Mouse (Mus musculus) intestine, embryonic 14.5 days (tissue): ENCODE measurements around the gene Lrrc56. TPM values are rescaled to one million over a fixed set of nuclear protein-coding genes. Genes with fewer than 3 reads are reported as not detected.
A peak's percentile ranks its signal among the peaks of the same experiment; 100 is the strongest.

ENCODE experiments used
- microRNA counts: library from miRNA; unstranded; fragments of <30 nt; microRNA quantifications from one replicate; lab custom pipeline; 2016
- microRNA-seq: library from miRNA; unstranded; fragments of <30 nt; microRNA quantifications from one replicate; pipeline ENCODE4, GENCODE M21; 2016
- polyA plus RNA-seq: library from polyadenylated mRNA; unstranded; fragments of >200 nt; fragmentation: Nextera tagmentation; extraction: Ambion mirVana; gene quantifications from 2 replicates; pipeline ENCODE4 v1.2.1, GENCODE M21; 2014

Gene Lrrc56
- polyA plus RNA-seq, 1 experiment from 2014 or later, result 3.9 TPM

MicroRNAs encoded within 50 kb of the gene (microRNA counts, 519-probe panel; counts per million panel counts)
- 4,367 counts per million, percentile 70 among the panel's probes with 10 or more counts for microRNA mmu-miR-210 (lab: Ali Mortazavi, UCI)

Small RNAs within 50 kb of the gene (microRNA-seq; reads per million reads assigned to microRNA genes)
- gene Mir210, result 846 reads per million, percentile 77 among the genes with 10 or more reads in this experiment

Other genes starting within 250 kb of the Lrrc56 start
- gene Ifitm5, start 243.9 kb upstream of the Lrrc56 start, polyA plus RNA-seq, result 0.94 and 2.3 TPM in 2 replicates
- gene Gm45717, start 238.2 kb upstream of the Lrrc56 start, polyA plus RNA-seq, result 0.81 TPM in 1 of 2 replicates, not detected in the other
- gene Ifitm2, start 238.2 kb upstream of the Lrrc56 start, polyA plus RNA-seq, result 1,598 and 1,676 TPM in 2 replicates
- 198 and 221 TPM in 2 replicates for gene Ifitm1, start 226.9 kb upstream of the Lrrc56 start, polyA plus RNA-seq
- gene Ifitm3, start 183.4 kb upstream of the Lrrc56 start, polyA plus RNA-seq, result 295 and 303 TPM in 2 replicates
- 0.78 and 1.2 TPM in 2 replicates for gene Ifitm6, start 176.2 kb upstream of the Lrrc56 start, polyA plus RNA-seq
- gene Gm17387, start 165.0 kb upstream of the Lrrc56 start, polyA plus RNA-seq, result not detected in 2 replicates
- gene B4galnt4, start 133.1 kb upstream of the Lrrc56 start, polyA plus RNA-seq, result 9.2 and 13.6 TPM in 2 replicates
- gene Pkp3, start 115.9 kb upstream of the Lrrc56 start, polyA plus RNA-seq, result 11.6 and 14.7 TPM in 2 replicates
- 10.6 and 11.2 TPM in 2 replicates for gene Sigirr, start 93.6 kb upstream of the Lrrc56 start, polyA plus RNA-seq
- gene Ano9, start 76.4 kb upstream of the Lrrc56 start, polyA plus RNA-seq, result 18.5 and 20.3 TPM in 2 replicates
- gene Ptdss2, start 71.8 kb upstream of the Lrrc56 start, polyA plus RNA-seq, result 62.6 and 63.9 TPM in 2 replicates
- gene Rnh1, start 21.3 kb upstream of the Lrrc56 start, polyA plus RNA-seq, result 121 and 123 TPM in 2 replicates
- 72.6 and 96.6 TPM in 2 replicates for gene Hras, start 152 bp upstream of the Lrrc56 start, polyA plus RNA-seq
- 2.7 and 2.8 TPM in 2 replicates for gene Lmntd2, start 19.9 kb downstream of the Lrrc56 start, polyA plus RNA-seq
- 60.3 and 61.4 TPM in 2 replicates for gene Rassf7, start 21.7 kb downstream of the Lrrc56 start, polyA plus RNA-seq
- 73.3 and 80.7 TPM in 2 replicates for gene Phrf1, start 34.6 kb downstream of the Lrrc56 start, polyA plus RNA-seq
- 2.7 and 3.1 TPM in 2 replicates for gene Irf7, start 72.3 kb downstream of the Lrrc56 start, polyA plus RNA-seq
- 31.9 and 36.8 TPM in 2 replicates for gene Cdhr5, start 82.6 kb downstream of the Lrrc56 start, polyA plus RNA-seq
- 136 and 201 TPM in 2 replicates for gene Sct, start 85.0 kb downstream of the Lrrc56 start, polyA plus RNA-seq
- gene Drd4, start 97.8 kb downstream of the Lrrc56 start, polyA plus RNA-seq, result 0.39 and 0.93 TPM in 2 replicates
- 86.2 and 90.9 TPM in 2 replicates for gene Deaf1, start 133.5 kb downstream of the Lrrc56 start, polyA plus RNA-seq
- 23.1 and 27.0 TPM in 2 replicates for gene Tmem80, start 133.6 kb downstream of the Lrrc56 start, polyA plus RNA-seq
- gene Eps8l2, start 144.7 kb downstream of the Lrrc56 start, polyA plus RNA-seq, result 49.4 and 61.2 TPM in 2 replicates
- 339 and 344 TPM in 2 replicates for gene Taldo1, start 198.0 kb downstream of the Lrrc56 start, polyA plus RNA-seq
- gene Gatd1, start 220.0 kb downstream of the Lrrc56 start, polyA plus RNA-seq, result 49.2 and 56.2 TPM in 2 replicates
- gene Cend1, start 235.3 kb downstream of the Lrrc56 start, polyA plus RNA-seq, result 1.5 and 1.8 TPM in 2 replicates
- gene Slc25a22, start 243.7 kb downstream of the Lrrc56 start, polyA plus RNA-seq, result 34.7 and 35.3 TPM in 2 replicates
- gene Pidd1, start 249.9 kb downstream of the Lrrc56 start, polyA plus RNA-seq, result 10.6 and 11.5 TPM in 2 replicates